Mouse (Mus musculus) kidney, adult 2 months (tissue): ENCODE results near the gene Sst. TPM values are rescaled to one million over a fixed set of nuclear protein-coding genes. Genes with fewer than 3 reads are reported as not detected.
A peak's percentile ranks its signal among the peaks of the same experiment; 100 is the strongest.

Experiments used
- DNase-seq: peaks from one replicate; pipeline ENCODE4 v3.0.0; 2021
- H3K27ac ChIP-seq: fragments of 200-500 bp; 2 replicates; pipeline ENCODE4 v1.5.1; 2012; ENCODE audit warnings: low read depth, low read length, control low read depth, inconsistent platforms; ENCODE audit not compliant: insufficient read depth
- H3K27me3 ChIP-seq: fragments of 200-500 bp; replicated peaks from 2 replicates; pipeline ENCODE4 v1.6.1; 2012; ENCODE audit warnings: mild to moderate bottlenecking, moderate library complexity, low read length, inconsistent platforms; ENCODE audit not compliant: control insufficient read depth, insufficient read depth
- H3K36me3 ChIP-seq: fragments of 200-500 bp; 2 replicates; pipeline ENCODE4 v1.6.1; 2012; ENCODE audit warnings: mild to moderate bottlenecking, moderate library complexity, low read length, inconsistent platforms; ENCODE audit not compliant: control insufficient read depth, insufficient read depth
- H3K4me1 ChIP-seq: fragments of 200-500 bp; 2 replicates; pipeline ENCODE4 v1.6.1; 2011; ENCODE audit warnings: low read length; ENCODE audit not compliant: control insufficient read depth, insufficient read depth
- H3K4me3 ChIP-seq: fragments of 200-500 bp; 2 replicates; pipeline ENCODE4 v1.5.1; 2011; ENCODE audit warnings: mild to moderate bottlenecking, low read depth, low read length, control low read depth; ENCODE audit not compliant: insufficient read depth
- CTCF ChIP-seq: fragments of 200-500 bp; conservative IDR thresholded peaks from 2 replicates; pipeline ENCODE4 v1.5.1; 2011; ENCODE audit warnings: low read depth, mild to moderate bottlenecking, control low read depth, low read length, moderate library complexity, mixed read lengths; ENCODE audit not compliant: insufficient read depth, insufficient read length
- POLR2A ChIP-seq: fragments of 200-500 bp; IDR thresholded peaks from one replicate; pipeline ENCODE4 v1.6.1; 2011; ENCODE audit warnings: low read depth, low read length, control low read depth
- WGBS: fragments of 180-500 bp; shearing (Covaris S2); methylation state at CpG from one replicate; pipeline ENCODE4 v1.1.7; 2018; 5-methylcytosine and 5-hydroxymethylcytosine counted together
- polyA plus RNA-seq: library from polyadenylated mRNA; depleted of rRNA; stranded (reverse); fragments of >200 nt; gene quantifications from 2 replicates; pipeline ENCODE4 v1.2.3, GENCODE M21; 2012

Sst gene
- polyA plus RNA-seq, 1 experiment: not detected

- Histone ChIP-seq H3K4me1 (no peaks in the 10 kb centered on the region), H3K27ac (no peak overlapping the region), H3K36me3 (no peaks in the 10 kb centered on the region), H3K27me3 (no peaks in the 10 kb centered on the region), H3K4me3 (no peak overlapping the region)
- WGBS: 78% methylated on average over 4 of the region's 4 CpGs
- DNase-seq: no peak
- TF ChIP-seq CTCF (no peak), POLR2A (no peak)
These were observed 9.3 kb upstream of the Sst start for GRCm38 (mm10) chr16:23900061-23900460.

GRCm38 (mm10) chr16:23898840-23899239, 8.1 kb upstream of the Sst start:
- no peak for TF ChIP-seq POLR2A
- TF ChIP-seq CTCF: peak; percentile 79
- 7% methylated on average over 12 of the region's 12 CpGs for WGBS
- DNase-seq: peak; percentile 77
- H3K27me3 ChIP-seq: no peaks in the 10 kb centered on the region
- H3K36me3 ChIP-seq: no peaks in the 10 kb centered on the region
- no peak overlapping the region for H3K4me3 ChIP-seq
- no peak overlapping the region for H3K27ac ChIP-seq
- H3K4me1 ChIP-seq: no peaks in the 10 kb centered on the region

- no peak overlapping the region for H3K4me3 ChIP-seq
- 3% methylated on average over 15 of the region's 15 CpGs for WGBS
- no peaks in the 10 kb centered on the region for H3K36me3 ChIP-seq
- no peak overlapping the region for H3K27ac ChIP-seq
- H3K4me1 ChIP-seq: no peaks in the 10 kb centered on the region
- no peaks in the 10 kb centered on the region; the same call in 1 of the 2 replicates for H3K27me3 ChIP-seq
- DNase-seq: peak; percentile 75
- TF ChIP-seq CTCF (peak; percentile 78), POLR2A (no peak)
These were observed 7.3 kb upstream of the Sst start for GRCm38 (mm10) chr16:23897984-23898586.

GRCm38 (mm10) chr16:23897486-23897885, 6.7 kb upstream of the Sst start:
- Histone ChIP-seq H3K27me3 (no peaks in the 10 kb centered on the region; the same call in 1 of the 2 replicates), H3K4me1 (no peaks in the 10 kb centered on the region), H3K36me3 (no peaks in the 10 kb centered on the region), H3K4me3 (no peak overlapping the region), H3K27ac (no peak overlapping the region)
- 15% methylated on average over 5 of the region's 5 CpGs for WGBS
- DNase-seq: no peak
- no peak for TF ChIP-seq CTCF
- no peak for TF ChIP-seq POLR2A

GRCm38 (mm10) chr16:23895135-23895534, 4.4 kb upstream of the Sst start:
- no peaks in the 10 kb centered on the region for H3K36me3 ChIP-seq
- no peak overlapping the region for H3K4me3 ChIP-seq
- no peak for DNase-seq
- TF ChIP-seq CTCF (no peak), POLR2A (no peak)
- no peaks in the 10 kb centered on the region; the same call in none of the 2 replicates for H3K27me3 ChIP-seq
- 82% methylated on average over 3 of the region's 3 CpGs for WGBS
- no peak overlapping the region for H3K27ac ChIP-seq
- no peaks in the 10 kb centered on the region for H3K4me1 ChIP-seq

GRCm38 (mm10) chr16:23890151-23890550, 607 bp downstream of the Sst start:
- Histone ChIP-seq H3K27ac (no peak overlapping the region), H3K27me3 (no peaks in the 10 kb centered on the region; the same call in none of the 2 replicates), H3K4me3 (no peak overlapping the region), H3K36me3 (no peaks in the 10 kb centered on the region), H3K4me1 (no peaks in the 10 kb centered on the region)
- DNase-seq: no peak
- WGBS: 6% methylated on average over 9 of the region's 9 CpGs
- TF ChIP-seq POLR2A: no peak
- no peak for TF ChIP-seq CTCF

GRCm38 (mm10) chr16:23887910-23888579, 2.7 kb downstream of the Sst start:
- Histone ChIP-seq H3K27me3 (no peaks in the 10 kb centered on the region; the same call in 1 of the 2 replicates), H3K4me1 (no peaks in the 10 kb centered on the region), H3K27ac (no peak overlapping the region), H3K36me3 (no peaks in the 10 kb centered on the region), H3K4me3 (no peak overlapping the region)
- no peak for DNase-seq
- TF ChIP-seq POLR2A (no peak), CTCF (no peak)
- WGBS: 64% methylated on average over 10 of the region's 10 CpGs
